ENCODE assay signal across 35 mouse cellular contexts in genomic region chr5:121597991-121598537, GRCm38 (mm10). TPM values are rescaled to one million over a fixed set of nuclear protein-coding genes. Genes with fewer than 3 reads are reported as not detected.
DNase-seq lines count a peak whose midpoint lies in the region; ATAC-seq and TF ChIP-seq lines count a peak whose summit lies in the region.
"Had no signal": no experiment of that assay in that cellular context is flagged by ENCODE, and none has a peak within 500 bp of the region (broad histone marks: within the 10 kb centered on the region; RNA-seq: fewer than 3 reads in every experiment).

No protein-coding gene starts in this region.

- no peak for TF ChIP-seq EP300 in heart, postnatal 0 days (IDR thresholded peaks at IDR 0.05; ENCODE audit: low read depth)
- no peak for TF ChIP-seq EP300 in stomach, postnatal 0 days (optimal IDR thresholded peaks at IDR 0.05)

- H3K4me3 ChIP-seq in heart, postnatal 0 days (ENCODE audit: low read depth, low read length) = no peak overlapping the region
- no peak overlapping the region for H3K4me3 ChIP-seq in midbrain, embryonic 11.5 days (ENCODE audit: low read depth, low read length)
- H3K4me3 ChIP-seq in midbrain, embryonic 16.5 days (ENCODE audit: low read depth, low read length) = no peak overlapping the region
- H3K4me3 ChIP-seq in macrophage (ENCODE audit: inconsistent target) = no peak overlapping the region
- H3K4me3 ChIP-seq in stomach, postnatal 0 days (ENCODE audit: low read depth, low read length) = no peak overlapping the region
- H3K4me3 ChIP-seq: heart, adult 2 months; heart, embryonic 12.5 days; hindbrain, embryonic 10.5 days; hindbrain, embryonic 15.5 days; midbrain, embryonic 13.5 days had no signal

- no peak for DNase-seq in heart, postnatal 0 days (ENCODE audit: low spot score)
- no peak for DNase-seq in heart, adult 18-20 months
- DNase-seq in midbrain, embryonic 11.5 days (ENCODE audit: low spot score, missing footprints) = peak; percentile 83
- no peak for DNase-seq in stomach, postnatal 0 days (ENCODE audit: low spot score)
- no peak for DNase-seq in urinary bladder, postnatal 25 days (ENCODE audit: low spot score)
- DNase-seq in gastrocnemius, postnatal 10 days = no peak
- DNase-seq: adrenal gland, postnatal 14 days; cerebellum, adult 18-20 months; cerebellum, postnatal 14 days; gastrocnemius, postnatal 25 days; kidney, adult 11 months; layer of hippocampus, adult 9-11 months; liver; lung, postnatal 14 days; right cerebral cortex, postnatal 25 days; spleen, adult 18-20 months; thymus, postnatal 25 days had no signal

- no peak overlapping the region; the same call in 1 of the 2 replicates for H3K9ac ChIP-seq in heart, postnatal 0 days (replicated peaks; ENCODE audit: low read depth, low read length)
- no peak overlapping the region for H3K9ac ChIP-seq in midbrain, embryonic 11.5 days (ENCODE audit: low read length)
- no peak overlapping the region for H3K9ac ChIP-seq in midbrain, embryonic 16.5 days (ENCODE audit: low read depth, low read length)
- H3K9ac ChIP-seq in stomach, postnatal 0 days (ENCODE audit: low read length) = no peak overlapping the region
- H3K9ac ChIP-seq: heart, embryonic 12.5 days; hindbrain, embryonic 15.5 days; midbrain, embryonic 13.5 days had no signal

- no peak for TF ChIP-seq CTCF in heart, postnatal 0 days (IDR thresholded peaks at IDR 0.05; ENCODE audit: low read depth)
- TF ChIP-seq CTCF in stomach, postnatal 0 days (IDR thresholded peaks at IDR 0.05; ENCODE audit: low read depth) = no peak

- H3K36me3 ChIP-seq in heart, postnatal 0 days (replicated peaks; ENCODE audit: control insufficient read depth, insufficient read depth, low read length) = no peaks in the 10 kb centered on the region
- H3K36me3 ChIP-seq in midbrain, embryonic 11.5 days (ENCODE audit: control insufficient read depth, insufficient read depth, low read length) = no peaks in the 10 kb centered on the region
- H3K36me3 ChIP-seq in midbrain, embryonic 16.5 days (ENCODE audit: control insufficient read depth, insufficient read depth, low read length) = no peaks in the 10 kb centered on the region
- no peaks in the 10 kb centered on the region for H3K36me3 ChIP-seq in macrophage (ENCODE audit: inconsistent target)
- no peaks in the 10 kb centered on the region for H3K36me3 ChIP-seq in stomach, postnatal 0 days (ENCODE audit: control insufficient read depth, insufficient read depth, low read length)
- H3K36me3 ChIP-seq: G1E; heart, embryonic 12.5 days; hindbrain, embryonic 10.5 days; hindbrain, embryonic 15.5 days; midbrain, embryonic 13.5 days had no signal

- H3K27ac ChIP-seq in heart, postnatal 0 days (ENCODE audit: low read depth) = peak overlapping the region; percentile 55
- H3K27ac ChIP-seq in midbrain, embryonic 11.5 days (ENCODE audit: low read depth, low read length) = no peak overlapping the region
- no peak overlapping the region for H3K27ac ChIP-seq in midbrain, embryonic 16.5 days (ENCODE audit: low read length)
- peak overlapping the region; percentile 96 for H3K27ac ChIP-seq in macrophage
- H3K27ac ChIP-seq in stomach, postnatal 0 days (replicated peaks) = peak overlapping the region; percentile 77
- H3K27ac ChIP-seq: heart, adult 2 months; hindbrain, embryonic 10.5 days; hindbrain, embryonic 15.5 days; midbrain, embryonic 13.5 days had no signal

- H3K4me1 ChIP-seq in heart, postnatal 0 days (ENCODE audit: control insufficient read depth, insufficient read depth) = peaks cover 18% of the 10 kb centered on the region
- H3K4me1 ChIP-seq in midbrain, embryonic 11.5 days (ENCODE audit: control insufficient read depth, insufficient read depth, low read length) = peaks cover 6% of the 10 kb centered on the region; the same call in 1 of the 2 replicates
- H3K4me1 ChIP-seq in midbrain, embryonic 16.5 days (ENCODE audit: control insufficient read depth, insufficient read depth, low read length) = peaks cover 3% of the 10 kb centered on the region; the same call in 1 of the 2 replicates
- H3K4me1 ChIP-seq in stomach, postnatal 0 days (replicated peaks; ENCODE audit: control insufficient read depth, insufficient read depth) = 0 out of 2 replicates have a peak, but pooled peaks cover 3% of the 10 kb centered on the region

- no peaks in the 10 kb centered on the region for H3K27me3 ChIP-seq in heart, postnatal 0 days (ENCODE audit: control insufficient read depth, insufficient read depth, low read length)
- H3K27me3 ChIP-seq in midbrain, embryonic 11.5 days (ENCODE audit: control insufficient read depth, insufficient read depth, low read length) = no peaks in the 10 kb centered on the region
- no peaks in the 10 kb centered on the region for H3K27me3 ChIP-seq in midbrain, embryonic 16.5 days (ENCODE audit: control insufficient read depth, insufficient read depth, low read depth, low read length)
- no peaks in the 10 kb centered on the region for H3K27me3 ChIP-seq in stomach, postnatal 0 days (ENCODE audit: control insufficient read depth, insufficient read depth, low read length)
- H3K27me3 ChIP-seq: heart, embryonic 12.5 days; hindbrain, embryonic 15.5 days; Patski had no signal

- H3K9me3 ChIP-seq in heart, postnatal 0 days (replicated peaks; ENCODE audit: control insufficient read depth, low read length) = no peaks in the 10 kb centered on the region
- H3K9me3 ChIP-seq in midbrain, embryonic 11.5 days (ENCODE audit: control insufficient read depth, low read length) = no peaks in the 10 kb centered on the region
- no peaks in the 10 kb centered on the region for H3K9me3 ChIP-seq in midbrain, embryonic 16.5 days (replicated peaks; ENCODE audit: control insufficient read depth, low read length, poor library complexity, severe bottlenecking)
- no peaks in the 10 kb centered on the region for H3K9me3 ChIP-seq in stomach, postnatal 0 days (ENCODE audit: control insufficient read depth, low read length)
- H3K9me3 ChIP-seq: G1E; heart, embryonic 12.5 days; hindbrain, embryonic 10.5 days; hindbrain, embryonic 15.5 days; midbrain, embryonic 13.5 days had no signal

- ATAC-seq in heart, postnatal 0 days (ENCODE audit: insufficient read depth, low read depth) = no peak
- ATAC-seq in midbrain, embryonic 11.5 days (ENCODE audit: low FRiP score) = no peak
- ATAC-seq in midbrain, embryonic 16.5 days = no peak
- ATAC-seq in stomach, postnatal 0 days (ENCODE audit: low FRiP score, low TSS enrichment) = no peak
- ATAC-seq: forebrain, embryonic 14.5 days; midbrain, embryonic 13.5 days; Patski had no signal

- H3K79me2 ChIP-seq in macrophage (ENCODE audit: inconsistent target) = peaks cover 1% of the 10 kb centered on the region; the same call in 1 of the 2 replicates

- no peak overlapping the region for H3K4me2 ChIP-seq in heart, postnatal 0 days (ENCODE audit: low read depth, low read length)
- H3K4me2 ChIP-seq in midbrain, embryonic 11.5 days = no peak overlapping the region
- no peak overlapping the region for H3K4me2 ChIP-seq in midbrain, embryonic 16.5 days (ENCODE audit: low read length)
- no peak overlapping the region for H3K4me2 ChIP-seq in stomach, postnatal 0 days (replicated peaks; ENCODE audit: low read depth)
- H3K4me2 ChIP-seq: heart, embryonic 12.5 days; hindbrain, embryonic 15.5 days; midbrain, embryonic 13.5 days had no signal

- 75% methylated on average over 7 of the region's 7 CpGs for WGBS in heart, postnatal 0 days
- WGBS in midbrain, embryonic 11.5 days = 76% methylated on average over 7 of the region's 7 CpGs
- 76% methylated on average over 7 of the region's 7 CpGs for WGBS in midbrain, embryonic 16.5 days
- WGBS in macrophage (ENCODE audit: missing documents) = 87% methylated on average over 7 of the region's 7 CpGs
- 79% methylated on average over 7 of the region's 7 CpGs for WGBS in stomach, postnatal 0 days

RNA-seq across cellular contexts. Expression of gene Aldh2, which starts 4.4 kb away (rescaled TPM):
- total RNA-seq in heart, postnatal 0 days (2014; rRNA removed; ENCODE audit: low replicate concordance) = 101 and 114 TPM in 2 replicates
- polyA plus RNA-seq in heart, postnatal 0 days (2015; fragmentation: Nextera tagmentation; extraction: Ambion mirVana) = 126 and 127 TPM in 2 replicates
- 100 to 1,000 TPM; 347 to 417 TPM for total RNA-seq in heart, adult 18-20 months (2021)
- 53.3 and 54.9 TPM in 2 replicates for polyA plus RNA-seq in midbrain, embryonic 11.5 days (2014; fragmentation: Nextera tagmentation; extraction: Ambion mirVana)
- 129 and 141 TPM in 2 replicates for polyA plus RNA-seq in midbrain, embryonic 16.5 days (2015; fragmentation: Nextera tagmentation; extraction: Ambion mirVana)
- 100 to 1,000 TPM in 12 of 26 experiments, 10 to 100 TPM in 14; 16.2 to 301 (median 89.5) TPM for total RNA-seq in macrophage (2018; cell fraction: chromatin; rRNA removed)
- total RNA-seq in macrophage (2018; cell fraction: cytosol; rRNA removed) = 100 to 1,000 TPM; 255 to 881 (median 507) TPM
- total RNA-seq in macrophage (2018; cell fraction: nucleus; rRNA removed) = 100 to 1,000 TPM in 24 of 26 experiments, 10 to 100 TPM in 2; 77.6 to 391 (median 161) TPM
- polyA plus RNA-seq in macrophage (2018) = 566 to 1,134 TPM (median 980 TPM) in 3 replicates
- polyA plus RNA-seq in stomach, postnatal 0 days (2015; fragmentation: Nextera tagmentation; extraction: Ambion mirVana) = 136 and 145 TPM in 2 replicates
- total RNA-seq in gastrocnemius, postnatal 10 days (2021) = 100 to 1,000 TPM; 117 to 123 TPM

RNA-seq across cellular contexts. Expression of gene Acad12, which starts 20.7 kb away (rescaled TPM):
- 12.3 and 17.3 TPM in 2 replicates for total RNA-seq in heart, postnatal 0 days (2014; rRNA removed; ENCODE audit: low replicate concordance)
- 6.9 and 8.8 TPM in 2 replicates for polyA plus RNA-seq in heart, postnatal 0 days (2015; fragmentation: Nextera tagmentation; extraction: Ambion mirVana)
- 10 to 100 TPM; 89.0 to 93.2 TPM for total RNA-seq in heart, adult 18-20 months (2021)
- 1.5 TPM in 2 replicates for polyA plus RNA-seq in midbrain, embryonic 11.5 days (2014; fragmentation: Nextera tagmentation; extraction: Ambion mirVana)
- polyA plus RNA-seq in midbrain, embryonic 16.5 days (2015; fragmentation: Nextera tagmentation; extraction: Ambion mirVana) = 1.4 and 1.9 TPM in 2 replicates
- 10 to 100 TPM in 13 of 26 experiments, 1 to 10 TPM in 13; 1.2 to 35.3 (median 10.2) TPM for total RNA-seq in macrophage (2018; cell fraction: chromatin; rRNA removed)
- 10 to 100 TPM in 7 of 26 experiments, 1 to 10 TPM in 19; 3.9 to 16.8 (median 8.9) TPM for total RNA-seq in macrophage (2018; cell fraction: cytosol; rRNA removed)
- 10 to 100 TPM in 7 of 26 experiments, 1 to 10 TPM in 19; 1.4 to 26.2 (median 6.9) TPM for total RNA-seq in macrophage (2018; cell fraction: nucleus; rRNA removed)
- 6.2 to 10.9 TPM (median 7.4 TPM) in 3 replicates for polyA plus RNA-seq in macrophage (2018)
- 2.3 and 2.6 TPM in 2 replicates for polyA plus RNA-seq in stomach, postnatal 0 days (2015; fragmentation: Nextera tagmentation; extraction: Ambion mirVana)
- 10 to 100 TPM; 10.1 to 10.3 TPM for total RNA-seq in gastrocnemius, postnatal 10 days (2021)

RNA-seq across cellular contexts. Expression of gene Mapkapk5, which starts 52.4 kb away (rescaled TPM):
- 61.7 and 65.2 TPM in 2 replicates for total RNA-seq in heart, postnatal 0 days (2014; rRNA removed; ENCODE audit: low replicate concordance)
- 30.6 and 31.0 TPM in 2 replicates for polyA plus RNA-seq in heart, postnatal 0 days (2015; fragmentation: Nextera tagmentation; extraction: Ambion mirVana)
- 10 to 100 TPM; 81.6 to 84.8 TPM for total RNA-seq in heart, adult 18-20 months (2021)
- 52.1 and 53.5 TPM in 2 replicates for polyA plus RNA-seq in midbrain, embryonic 11.5 days (2014; fragmentation: Nextera tagmentation; extraction: Ambion mirVana)
- polyA plus RNA-seq in midbrain, embryonic 16.5 days (2015; fragmentation: Nextera tagmentation; extraction: Ambion mirVana) = 58.8 and 64.1 TPM in 2 replicates
- 100 to 1,000 TPM in 21 of 26 experiments, 10 to 100 TPM in 5; 56.6 to 217 (median 135) TPM for total RNA-seq in macrophage (2018; cell fraction: chromatin; rRNA removed)
- total RNA-seq in macrophage (2018; cell fraction: cytosol; rRNA removed) = 10 to 100 TPM; 47.7 to 81.1 (median 59.5) TPM
- 10 to 100 TPM; 38.5 to 94.3 (median 69.0) TPM for total RNA-seq in macrophage (2018; cell fraction: nucleus; rRNA removed)
- 51.6 to 103 TPM (median 67.2 TPM) in 3 replicates for polyA plus RNA-seq in macrophage (2018)
- polyA plus RNA-seq in stomach, postnatal 0 days (2015; fragmentation: Nextera tagmentation; extraction: Ambion mirVana) = 25.0 and 28.6 TPM in 2 replicates
- 10 to 100 TPM; 64.4 to 72.4 TPM for total RNA-seq in gastrocnemius, postnatal 10 days (2021)

RNA-seq across cellular contexts. Expression of gene Adam1a, which starts 52.8 kb away (rescaled TPM):
- 1.5 and 4.1 TPM in 2 replicates for total RNA-seq in heart, postnatal 0 days (2014; rRNA removed; ENCODE audit: low replicate concordance)
- 0.44 and 0.48 TPM in 2 replicates for polyA plus RNA-seq in heart, postnatal 0 days (2015; fragmentation: Nextera tagmentation; extraction: Ambion mirVana)
- total RNA-seq in heart, adult 18-20 months (2021) = 1 to 10 TPM; 1.3 to 2.0 TPM
- 2.2 and 3.0 TPM in 2 replicates for polyA plus RNA-seq in midbrain, embryonic 11.5 days (2014; fragmentation: Nextera tagmentation; extraction: Ambion mirVana)
- polyA plus RNA-seq in midbrain, embryonic 16.5 days (2015; fragmentation: Nextera tagmentation; extraction: Ambion mirVana) = 4.9 and 6.5 TPM in 2 replicates
- total RNA-seq in macrophage (2018; cell fraction: chromatin; rRNA removed) = 10 to 100 TPM in 24 of 26 experiments, 1 to 10 TPM in 2; 7.8 to 42.6 (median 23.9) TPM
- total RNA-seq in macrophage (2018; cell fraction: cytosol; rRNA removed) = 1 to 10 TPM in 4 of 26 experiments, under 1 TPM in 22; 0.09 to 1.9 (median 0.30) TPM
- 10 to 100 TPM in 17 of 26 experiments, 1 to 10 TPM in 9; 6.1 to 29.4 (median 13.1) TPM for total RNA-seq in macrophage (2018; cell fraction: nucleus; rRNA removed)
- polyA plus RNA-seq in macrophage (2018) = 0.40 to 1.5 TPM (median 0.95 TPM) in 3 replicates
- 0.50 and 0.56 TPM in 2 replicates for polyA plus RNA-seq in stomach, postnatal 0 days (2015; fragmentation: Nextera tagmentation; extraction: Ambion mirVana)
- 1 to 10 TPM; 2.3 to 3.7 TPM for total RNA-seq in gastrocnemius, postnatal 10 days (2021)

RNA-seq across cellular contexts. Expression of gene Gm42878, which starts 52.8 kb away (rescaled TPM):
- 0.11 and 0.15 TPM in 2 replicates for total RNA-seq in heart, postnatal 0 days (2014; rRNA removed; ENCODE audit: low replicate concordance)
- not detected in 2 replicates for polyA plus RNA-seq in heart, postnatal 0 days (2015; fragmentation: Nextera tagmentation; extraction: Ambion mirVana)
- not detected for total RNA-seq in heart, adult 18-20 months (2021)
- polyA plus RNA-seq in midbrain, embryonic 11.5 days (2014; fragmentation: Nextera tagmentation; extraction: Ambion mirVana) = not detected in 2 replicates
- not detected in 2 replicates for polyA plus RNA-seq in midbrain, embryonic 16.5 days (2015; fragmentation: Nextera tagmentation; extraction: Ambion mirVana)
- total RNA-seq in macrophage (2018; cell fraction: chromatin; rRNA removed) = 1 to 10 TPM in 12 of 26 experiments, not detected in 14; 1.2 to 5.3 (median 1.9) TPM
- under 1 TPM in 14 of 26 experiments, not detected in 12; 0.07 to 0.77 (median 0.18) TPM for total RNA-seq in macrophage (2018; cell fraction: cytosol; rRNA removed)
- total RNA-seq in macrophage (2018; cell fraction: nucleus; rRNA removed) = 1 to 10 TPM in 4 of 26 experiments, under 1 TPM in 3, not detected in 19; 0.83 to 2.1 (median 1.0) TPM
- 0.11 to 0.26 TPM in 2 of 3 replicates, not detected in the other for polyA plus RNA-seq in macrophage (2018)
- not detected in 2 replicates for polyA plus RNA-seq in stomach, postnatal 0 days (2015; fragmentation: Nextera tagmentation; extraction: Ambion mirVana)
- total RNA-seq in gastrocnemius, postnatal 10 days (2021) = not detected
- total RNA-seq: adrenal gland, postnatal 14 days; G1E; gastrocnemius, postnatal 25 days; heart, postnatal 10 days; left cerebral cortex, adult 18-20 months; left cerebral cortex, postnatal 14 days; monocyte, adult 5-6 weeks had no signal
- polyA plus RNA-seq: embryonic facial prominence, embryonic 11.5 days; forebrain, embryonic 14.5 days; G1E; heart, embryonic 12.5 days; hindbrain, embryonic 10.5 days; hindbrain, embryonic 15.5 days; kidney, embryonic 14.5 days; limb, embryonic 11.5 days; midbrain, embryonic 13.5 days; neural tube, embryonic 14.5 days had no signal

Comparison
In these comparisons a context has a peak if more than half of its experiments do, and no peak if none do; other contexts are left out.
1. H3K27ac ChIP-seq: peak in heart, postnatal 0 days (single experiment), macrophage (single experiment) and stomach, postnatal 0 days (single experiment); none in midbrain, embryonic 11.5 days (single experiment) and midbrain, embryonic 16.5 days (single experiment).